Mouse (Mus musculus) limb, embryonic 14.5 days (tissue): ENCODE measurements around the gene Adcy10. TPM values are rescaled to one million over a fixed set of nuclear protein-coding genes. Genes with fewer than 3 reads are reported as not detected.

Source experiments
- ATAC-seq: fragments of 200-750 bp; cut with Nextera tagmentation; 2 replicates; pipeline ENCODE4 v1.8.0; 2017; ENCODE audit warnings: low read depth, moderate number of reproducible peaks, moderate TSS enrichment; ENCODE audit not compliant: low FRiP score
- DNase-seq: peaks from one replicate; pipeline ENCODE4 v3.0.0-alpha.2; 2015; ENCODE audit warnings: low spot score
- H3K27ac ChIP-seq: fragments of 300-500 bp; sonication (generic); replicated peaks from 2 replicates; pipeline ENCODE4 v1.5.1; 2014; ENCODE audit warnings: low read depth, mild to moderate bottlenecking, low read length, moderate library complexity, mixed read lengths
- H3K27me3 ChIP-seq: fragments of 300-500 bp; sonication (generic); 2 replicates; pipeline ENCODE4 v1.6.1; 2014; ENCODE audit warnings: low read length, mixed read lengths; ENCODE audit not compliant: control insufficient read depth, insufficient read depth
- H3K36me3 ChIP-seq: fragments of 300-500 bp; sonication (generic); 2 replicates; pipeline ENCODE4 v1.6.1; 2014; ENCODE audit warnings: mild to moderate bottlenecking, low read length, moderate library complexity, mixed read lengths; ENCODE audit not compliant: control insufficient read depth, insufficient read depth
- H3K4me1 ChIP-seq: fragments of 300-500 bp; sonication (generic); 2 replicates; pipeline ENCODE4 v1.6.1; 2014; ENCODE audit warnings: antibody characterized with exemption, low read length, mixed read lengths; ENCODE audit not compliant: control insufficient read depth, insufficient read depth
- H3K4me2 ChIP-seq: fragments of 300-500 bp; sonication (generic); replicated peaks from 2 replicates; pipeline ENCODE4 v1.6.1; 2014; ENCODE audit warnings: low read depth, mild to moderate bottlenecking, low read length, moderate library complexity; ENCODE audit not compliant: severe bottlenecking
- H3K4me3 ChIP-seq: fragments of 300-500 bp; sonication (generic); replicated peaks from 2 replicates; pipeline ENCODE4 v1.5.1; 2014; ENCODE audit warnings: low read length
- H3K9ac ChIP-seq: fragments of 300-500 bp; sonication (generic); 2 replicates; pipeline ENCODE4 v1.6.1; 2014; ENCODE audit warnings: mild to moderate bottlenecking, low read depth, low read length, moderate library complexity; ENCODE audit not compliant: severe bottlenecking
- H3K9me3 ChIP-seq: fragments of 300-500 bp; sonication (generic); 2 replicates; pipeline ENCODE4 v1.6.1; 2016; ENCODE audit warnings: low read length; ENCODE audit not compliant: control insufficient read depth
- POLR2A ChIP-seq: fragments of 200-500 bp; IDR thresholded peaks from 2 replicates; pipeline ENCODE4 v1.8.0; 2012; ENCODE audit warnings: inconsistent platforms, mild to moderate bottlenecking, moderate library complexity, borderline replicate concordance; ENCODE audit not compliant: insufficient read depth, insufficient read length; ENCODE audit errors: extremely low read depth
- WGBS: fragments of 180-500 bp; shearing (Covaris S2); extraction: QIAGEN DNeasy Blood & Tissue Kit; methylation state at CpG from one replicate; pipeline ENCODE4 v1.1.7; 2014; 5-methylcytosine and 5-hydroxymethylcytosine counted together
- polyA plus RNA-seq, 2 experiments: library from polyadenylated mRNA; depleted of rRNA in 1 of 2; stranded (reverse) in 1 of 2; unstranded in 1 of 2; fragments of >200 nt; fragmentation: Nextera tagmentation in 1 of 2; extraction: Ambion mirVana in 1 of 2; gene quantifications; 2 replicates each; pipeline versions ENCODE4 v1.2.1 to v1.2.3; 2012 to 2014

Adcy10 gene
- polyA plus RNA-seq, 2 experiments = 0.08 TPM; not detected in 1

GRCm38 (mm10) chr1:165609495-165610320 is 124.7 kb downstream of the Adcy10 start:
- no peak for DNase-seq
- no peaks in the 10 kb centered on the region for H3K27me3 ChIP-seq
- H3K4me2 ChIP-seq = no peak overlapping the region
- H3K27ac ChIP-seq = no peak overlapping the region
- H3K4me1 ChIP-seq = peaks cover 2% of the 10 kb centered on the region; the same call in 1 of the 2 replicates
- H3K36me3 ChIP-seq = peaks cover 49% of the 10 kb centered on the region
- TF ChIP-seq POLR2A = no peak
- no peaks in the 10 kb centered on the region for H3K9me3 ChIP-seq
- ATAC-seq = no peak
- WGBS = 51% methylated on average over 7 of the region's 7 CpGs
- no peak overlapping the region for H3K9ac ChIP-seq
- no peak overlapping the region for H3K4me3 ChIP-seq

DNA sequence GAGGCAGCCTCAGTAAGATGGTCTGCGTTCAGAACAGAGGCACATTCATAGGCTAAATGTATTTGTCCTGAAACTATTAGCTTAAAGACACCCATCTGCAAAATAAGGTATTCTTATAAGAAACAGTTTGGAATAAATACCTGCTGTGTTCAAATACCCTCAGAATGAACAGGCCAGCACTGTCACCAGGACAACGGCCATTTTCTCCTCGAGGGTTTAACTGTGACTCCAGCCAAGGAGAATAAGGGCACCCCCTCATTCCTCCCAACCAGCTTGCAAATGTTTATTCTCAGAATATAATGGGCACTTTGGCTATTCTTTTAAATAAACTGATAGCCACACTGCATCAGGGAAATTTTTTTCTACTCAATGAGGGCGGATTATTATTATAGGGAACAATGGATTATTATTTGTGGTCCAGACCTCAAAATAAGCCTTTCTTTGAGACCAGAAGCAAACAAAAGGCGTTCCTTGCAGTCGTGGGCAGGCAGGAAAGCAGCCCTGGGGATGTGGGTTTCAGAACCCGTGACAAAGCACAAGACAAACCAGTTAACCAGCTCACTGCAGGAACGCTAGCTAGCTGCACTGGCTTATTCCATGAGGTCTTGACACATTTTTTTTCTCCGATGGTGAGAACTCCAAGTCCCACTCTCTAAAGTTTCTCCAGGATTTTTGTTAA is 125.5 kb downstream of the Adcy10 start:
- Histone ChIP-seq H3K36me3 (peaks cover 49% of the 10 kb centered on the region), H3K27me3 (no peaks in the 10 kb centered on the region), H3K9ac (no peak overlapping the region), H3K4me1 (peaks cover 2% of the 10 kb centered on the region; the same call in 1 of the 2 replicates), H3K9me3 (peaks cover 7% of the 10 kb centered on the region), H3K4me2 (no peak overlapping the region), H3K27ac (no peak overlapping the region), H3K4me3 (no peak overlapping the region)
- DNase-seq (no peak), ATAC-seq (no peak)
- no peak for TF ChIP-seq POLR2A
- WGBS = 58% methylated on average over 9 of the region's 9 CpGs

DNA sequence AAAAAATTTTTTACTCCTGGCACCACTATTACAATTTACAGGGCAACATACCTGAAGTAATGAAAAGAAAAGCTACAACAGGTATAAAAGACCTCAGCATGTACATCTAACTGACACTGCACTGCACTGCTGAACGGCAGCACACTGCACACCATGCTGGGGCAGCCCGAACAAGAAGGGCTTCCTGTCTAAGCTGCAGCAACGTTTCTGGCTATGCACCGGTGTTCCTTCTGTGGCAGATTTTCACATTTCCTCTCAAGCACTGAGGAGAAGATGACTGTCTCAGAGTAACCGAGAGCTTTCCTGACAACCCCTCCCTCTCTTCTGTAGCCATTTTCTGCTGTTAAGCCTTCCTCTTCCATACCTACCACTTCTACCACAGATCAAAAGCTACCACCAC is 127.7 kb downstream of the Adcy10 start:
- no peak overlapping the region for H3K4me2 ChIP-seq
- H3K36me3 ChIP-seq = peaks cover 31% of the 10 kb centered on the region
- 75% methylated on average over 5 of the region's 5 CpGs for WGBS
- no peak for TF ChIP-seq POLR2A
- no peak overlapping the region for H3K27ac ChIP-seq
- H3K4me3 ChIP-seq = no peak overlapping the region
- DNase-seq (no peak), ATAC-seq (no peak)
- H3K27me3 ChIP-seq = no peaks in the 10 kb centered on the region
- H3K4me1 ChIP-seq = peaks cover 12% of the 10 kb centered on the region
- no peak overlapping the region for H3K9ac ChIP-seq
- H3K9me3 ChIP-seq = peaks cover 10% of the 10 kb centered on the region

- Histone ChIP-seq H3K4me2 (no peak overlapping the region), H3K27ac (no peak overlapping the region), H3K27me3 (no peaks in the 10 kb centered on the region), H3K4me1 (peaks cover 19% of the 10 kb centered on the region), H3K36me3 (peaks cover 24% of the 10 kb centered on the region), H3K9me3 (peaks cover 10% of the 10 kb centered on the region), H3K9ac (no peak overlapping the region), H3K4me3 (no peak overlapping the region)
- no peak for ATAC-seq
- 84% methylated on average over 4 of the region's 4 CpGs for WGBS
- DNase-seq = no peak
- no peak for TF ChIP-seq POLR2A
These were observed 128.9 kb downstream of the Adcy10 start for GRCm38 (mm10) chr1:165613926-165614325.

GRCm38 (mm10) chr1:165614793-165615192 is 129.8 kb downstream of the Adcy10 start:
- Histone ChIP-seq H3K4me3 (no peak overlapping the region), H3K27me3 (no peaks in the 10 kb centered on the region), H3K4me2 (no peak overlapping the region), H3K9ac (no peak overlapping the region), H3K9me3 (peaks cover 10% of the 10 kb centered on the region), H3K4me1 (peaks cover 19% of the 10 kb centered on the region), H3K36me3 (peaks cover 24% of the 10 kb centered on the region), H3K27ac (no peak overlapping the region)
- WGBS = 95% methylated on average over 3 of the region's 3 CpGs
- DNase-seq (no peak), ATAC-seq (no peak)
- no peak for TF ChIP-seq POLR2A
